Mouse (Mus musculus) G1E (cell line): Measurements from ENCODE around the gene Robo2. TPM values are rescaled to one million over a fixed set of nuclear protein-coding genes. Genes with fewer than 3 reads are reported as not detected.

ENCODE experiments used
- ATAC-seq: 2 replicates; pipeline ENCODE4 v1.8.0; 2016; ENCODE audit warnings: mild to moderate bottlenecking; ENCODE audit not compliant: insufficient number of reproducible peaks, poor library complexity, low FRiP score, severe bottlenecking; ENCODE audit errors: extremely low read depth
- DNase-seq: peaks from one replicate; pipeline ENCODE4 v3.0.0; 2012; ENCODE audit warnings: low spot score
- H3K27me3 ChIP-seq: 2 replicates; pipeline ENCODE4 v1.6.1; 2012; ENCODE audit warnings: mild to moderate bottlenecking, low read length, inconsistent platforms; ENCODE audit not compliant: insufficient read depth
- H3K36me3 ChIP-seq: replicated peaks from 2 replicates; pipeline ENCODE3; 2012; ENCODE audit warnings: mild to moderate bottlenecking, inconsistent platforms
- H3K4me1 ChIP-seq: 2 replicates; pipeline ENCODE4 v1.6.1; 2012; ENCODE audit warnings: low read depth, low read length, inconsistent platforms, mixed read lengths; ENCODE audit not compliant: insufficient read depth
- H3K4me3 ChIP-seq: 2 replicates; pipeline ENCODE4 v1.5.1; 2012; ENCODE audit warnings: low read depth, mild to moderate bottlenecking, inconsistent platforms, low read length, moderate library complexity, mixed read lengths
- H3K9me3 ChIP-seq: replicated peaks from 2 replicates; pipeline ENCODE4 v1.6.1; 2012; ENCODE audit warnings: inconsistent platforms
- CTCF ChIP-seq: IDR thresholded peaks from 2 replicates; pipeline ENCODE4 v1.5.1; 2012; ENCODE audit warnings: low read depth, low read length, inconsistent platforms, mixed read lengths
- GATA1 ChIP-seq: IDR thresholded peaks from 2 replicates; pipeline ENCODE4 v1.6.1; 2012; ENCODE audit warnings: borderline replicate concordance, low read length, inconsistent platforms, mixed read lengths
- GATA2 ChIP-seq: IDR thresholded peaks from 2 replicates; pipeline ENCODE4 v1.6.1; 2012; ENCODE audit warnings: low read depth, low read length, inconsistent platforms, borderline replicate concordance
- POLR2AphosphoS5 ChIP-seq: IDR thresholded peaks from 2 replicates; pipeline ENCODE4 v1.6.1; 2012; ENCODE audit warnings: low read depth, low read length, inconsistent platforms; ENCODE audit not compliant: insufficient replicate concordance
- TAL1 ChIP-seq: conservative IDR thresholded peaks from 2 replicates; pipeline ENCODE4 v1.6.1; 2012; ENCODE audit warnings: low read depth, low read length, inconsistent platforms, mixed read lengths
- polyA plus RNA-seq: library from polyadenylated mRNA; stranded (reverse); fragments of >175 nt; gene quantifications from 2 replicates; pipeline ENCODE4 v1.2.3, GENCODE M21; 2012
- total RNA-seq, 2 experiments: library from RNA; stranded (forward) in 1 of 2; stranded (reverse) in 1 of 2; fragments of 200-1000 nt in 1 of 2; fragments of >200 nt in 1 of 2; fragmentation: Nextera tagmentation in 1 of 2; gene quantifications; 2 replicates each; pipeline ENCODE4 v1.2.3; 2014 to 2017

The Robo2 gene
- total and polyA plus RNA-seq, 3 experiments, result 0.44 TPM; not detected in 2

DNA sequence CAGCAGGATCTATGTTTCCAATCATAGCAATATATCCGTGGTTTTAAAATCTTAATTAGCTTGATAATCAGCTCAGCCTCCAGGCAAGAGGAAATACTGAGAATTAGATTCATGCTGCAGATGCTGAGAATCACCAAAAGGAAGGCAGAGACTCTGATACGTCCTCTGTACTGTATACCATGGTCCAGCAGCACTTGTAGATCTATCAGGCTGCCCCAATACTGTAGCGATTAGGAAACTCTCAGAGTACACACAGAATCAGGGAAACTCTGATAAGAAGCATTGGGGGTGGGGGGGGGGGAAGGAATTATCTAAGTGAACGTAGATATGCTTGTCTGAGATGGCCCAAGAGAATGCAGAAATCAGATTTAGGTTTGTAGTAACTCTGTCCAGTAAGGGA is 496.7 kb downstream of the Robo2 start:
- Histone ChIP-seq H3K9me3 (no peaks in the 10 kb centered on the region), H3K36me3 (no peaks in the 10 kb centered on the region), H3K4me3 (no peak overlapping the region), H3K4me1 (0 out of 2 replicates have a peak, but pooled peaks cover 2% of the 10 kb centered on the region), H3K27me3 (no peaks in the 10 kb centered on the region)
- no peak for TF ChIP-seq POLR2AphosphoS5
- no peak for TF ChIP-seq TAL1
- TF ChIP-seq GATA2, result no peak
- no peak for TF ChIP-seq GATA1
- no peak for TF ChIP-seq CTCF
- DNase-seq (no peak), ATAC-seq (peak; percentile 78)

DNA sequence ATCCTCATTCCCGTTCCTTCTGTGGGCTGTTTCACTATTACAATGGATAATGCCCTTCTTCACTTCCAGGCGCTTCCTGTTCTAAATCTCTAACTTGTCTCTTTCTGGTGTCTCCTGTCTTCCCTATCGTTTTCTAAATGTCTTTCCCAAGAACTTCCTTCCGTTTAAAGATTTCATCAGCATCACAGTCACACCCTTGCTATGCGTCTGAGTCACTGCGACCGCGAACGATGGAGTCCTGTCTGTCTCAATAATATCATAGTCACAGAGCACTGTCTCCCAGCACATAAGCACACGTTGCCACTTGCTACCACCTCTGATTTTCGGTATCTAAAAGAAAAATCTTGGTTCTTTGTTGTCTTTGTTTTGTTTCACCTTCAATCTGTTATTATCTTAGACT is 503.1 kb downstream of the Robo2 start:
- no peak for DNase-seq
- no peaks in the 10 kb centered on the region for H3K4me1 ChIP-seq
- no peaks in the 10 kb centered on the region for H3K36me3 ChIP-seq
- no peaks in the 10 kb centered on the region for H3K9me3 ChIP-seq
- H3K4me3 ChIP-seq, result no peak overlapping the region
- H3K27me3 ChIP-seq, result peaks cover 2% of the 10 kb centered on the region; the same call in 1 of the 2 replicates
- no peak for TF ChIP-seq GATA2
- no peak for TF ChIP-seq POLR2AphosphoS5
- no peak for TF ChIP-seq CTCF
- TF ChIP-seq TAL1, result no peak
- TF ChIP-seq GATA1, result no peak
- no peak for ATAC-seq

- Histone ChIP-seq H3K9me3 (no peaks in the 10 kb centered on the region), H3K36me3 (no peaks in the 10 kb centered on the region), H3K27me3 (no peaks in the 10 kb centered on the region), H3K4me1 (no peaks in the 10 kb centered on the region), H3K4me3 (no peak overlapping the region)
- no peak for ATAC-seq
- TF ChIP-seq GATA1 (no peak), TAL1 (no peak), POLR2AphosphoS5 (no peak), GATA2 (no peak), CTCF (no peak)
- no peak for DNase-seq
Measured at GRCm38 (mm10) chr16:73896856-73897255, 514.8 kb downstream of the Robo2 start.

DNA sequence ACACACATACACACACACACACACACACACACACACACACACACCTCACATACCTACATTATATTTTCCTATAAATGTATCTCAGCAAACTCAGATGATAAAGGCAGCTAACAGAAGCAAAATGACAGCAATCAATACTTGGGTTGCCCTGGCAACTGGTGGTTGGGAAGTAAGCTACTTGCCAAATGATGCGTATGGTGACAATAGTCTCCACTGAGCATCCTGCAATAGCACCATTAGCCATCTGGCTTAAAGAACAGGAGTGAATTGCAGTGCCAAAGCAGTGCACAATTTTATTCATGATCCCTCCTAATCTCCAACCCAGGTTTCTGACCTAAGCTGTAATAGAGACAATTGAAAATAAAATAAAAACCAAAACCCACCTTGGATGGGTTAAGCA is 529.7 kb downstream of the Robo2 start:
- no peaks in the 10 kb centered on the region for H3K36me3 ChIP-seq
- no peaks in the 10 kb centered on the region for H3K9me3 ChIP-seq
- TF ChIP-seq GATA2 (no peak), TAL1 (no peak), CTCF (no peak), POLR2AphosphoS5 (no peak), GATA1 (no peak)
- H3K27me3 ChIP-seq, result no peaks in the 10 kb centered on the region
- DNase-seq (no peak), ATAC-seq (no peak)
- no peak overlapping the region for H3K4me3 ChIP-seq
- no peaks in the 10 kb centered on the region for H3K4me1 ChIP-seq

DNA sequence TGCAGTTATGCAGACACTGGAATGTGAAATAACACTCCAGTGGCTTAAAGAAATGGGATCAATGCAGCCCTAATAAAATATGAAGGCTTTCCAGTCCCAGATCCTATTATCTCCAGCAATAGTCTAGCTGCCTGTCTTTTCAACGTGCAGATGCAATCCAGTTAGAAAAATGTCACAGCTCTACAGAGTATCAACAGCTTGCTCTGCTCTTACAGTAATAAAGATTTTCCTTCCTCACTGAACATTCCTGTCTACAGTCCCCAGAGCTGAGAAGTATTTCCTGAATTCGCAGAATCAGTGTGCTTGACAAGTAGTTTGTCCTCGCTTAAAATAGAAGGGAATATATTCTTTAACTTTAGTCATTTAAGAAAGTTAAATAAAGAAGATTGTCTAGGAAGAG is 533.7 kb downstream of the Robo2 start:
- TF ChIP-seq GATA1, result no peak
- TF ChIP-seq POLR2AphosphoS5, result no peak
- no peak for TF ChIP-seq CTCF
- TF ChIP-seq GATA2, result no peak
- TF ChIP-seq TAL1, result no peak
- Histone ChIP-seq H3K4me3 (no peak overlapping the region), H3K36me3 (no peaks in the 10 kb centered on the region), H3K27me3 (no peaks in the 10 kb centered on the region), H3K9me3 (no peaks in the 10 kb centered on the region), H3K4me1 (peaks cover 18% of the 10 kb centered on the region)
- ATAC-seq (no peak), DNase-seq (no peak)

- TF ChIP-seq GATA1 (no peak), TAL1 (no peak), GATA2 (no peak), POLR2AphosphoS5 (no peak), CTCF (no peak)
- Histone ChIP-seq H3K9me3 (no peaks in the 10 kb centered on the region), H3K4me3 (no peak overlapping the region), H3K27me3 (no peaks in the 10 kb centered on the region), H3K4me1 (peaks cover 18% of the 10 kb centered on the region), H3K36me3 (no peaks in the 10 kb centered on the region)
- DNase-seq, result no peak
- no peak for ATAC-seq
Measured at GRCm38 (mm10) chr16:73874991-73875390, 536.6 kb downstream of the Robo2 start.
